Mouse (Mus musculus) stomach, postnatal 0 days (tissue): ENCODE results near the gene Bcs1l. TPM values are rescaled to one million over a fixed set of nuclear protein-coding genes. Genes with fewer than 3 reads are reported as not detected.

Experiments used
- ATAC-seq: fragments of 200-750 bp; cut with Nextera tagmentation; 2 replicates; pipeline ENCODE4 v1.8.0; 2017; ENCODE audit not compliant: low FRiP score, low TSS enrichment
- DNase-seq: peaks from one replicate; pipeline ENCODE4 v3.0.0-alpha.2; 2016; ENCODE audit warnings: low spot score
- H3K27ac ChIP-seq: fragments of 300-500 bp; sonication (generic); replicated peaks from 2 replicates; pipeline ENCODE4 v1.5.1; 2014; ENCODE audit warnings: mild to moderate bottlenecking, control low read depth
- H3K27me3 ChIP-seq: fragments of 300-500 bp; sonication (generic); 2 replicates; pipeline ENCODE4 v1.6.1; 2014; ENCODE audit warnings: low read length; ENCODE audit not compliant: control insufficient read depth, insufficient read depth
- H3K36me3 ChIP-seq: fragments of 300-500 bp; sonication (generic); 2 replicates; pipeline ENCODE4 v1.6.1; 2014; ENCODE audit warnings: low read length, mixed read lengths; ENCODE audit not compliant: control insufficient read depth, insufficient read depth
- H3K4me1 ChIP-seq: fragments of 300-500 bp; sonication (generic); replicated peaks from 2 replicates; pipeline ENCODE4 v1.6.1; 2014; ENCODE audit warnings: antibody characterized with exemption; ENCODE audit not compliant: control insufficient read depth, insufficient read depth
- H3K4me2 ChIP-seq: fragments of 300-500 bp; sonication (generic); replicated peaks from 2 replicates; pipeline ENCODE4 v1.6.1; 2014; ENCODE audit warnings: low read depth, mild to moderate bottlenecking, control low read depth, moderate library complexity
- H3K4me3 ChIP-seq: fragments of 300-500 bp; sonication (generic); 2 replicates; pipeline ENCODE4 v1.5.1; 2014; ENCODE audit warnings: low read depth, low read length, control low read depth
- H3K9ac ChIP-seq: fragments of 300-500 bp; sonication (generic); 2 replicates; pipeline ENCODE4 v1.6.1; 2014; ENCODE audit warnings: mild to moderate bottlenecking, low read length, control low read depth, mixed read lengths
- H3K9me3 ChIP-seq: fragments of 300-500 bp; sonication (generic); 2 replicates; pipeline ENCODE4 v1.6.1; 2016; ENCODE audit warnings: low read length; ENCODE audit not compliant: control insufficient read depth
- CTCF ChIP-seq: IDR thresholded peaks from 2 replicates; pipeline ENCODE4 v1.5.1; 2016; ENCODE audit warnings: antibody characterized with exemption, low read depth, mild to moderate bottlenecking, moderate library complexity
- EP300 ChIP-seq: optimal IDR thresholded peaks from 2 replicates; pipeline ENCODE3; 2016; ENCODE audit warnings: antibody characterized with exemption
- WGBS: fragments of 180-500 bp; shearing (Covaris S2); extraction: QIAGEN DNeasy Blood & Tissue Kit; methylation state at CpG from one replicate; pipeline ENCODE4 v1.1.7; 2014; 5-methylcytosine and 5-hydroxymethylcytosine counted together
- polyA plus RNA-seq: library from polyadenylated mRNA; unstranded; fragments of >200 nt; fragmentation: Nextera tagmentation; extraction: Ambion mirVana; gene quantifications from 2 replicates; pipeline ENCODE4 v1.2.1, GENCODE M21; 2015

Gene Bcs1l
- polyA plus RNA-seq = 8.6 and 9.6 TPM in 2 replicates

- peak; percentile 99 for ATAC-seq
- H3K4me1 ChIP-seq = no peaks in the 10 kb centered on the region
- TF ChIP-seq EP300 (peak; percentile 43), CTCF (peak; percentile 11; the same call in 1 of the 2 replicates)
- peak; percentile 99 for DNase-seq
- H3K9ac ChIP-seq = peak within 1 kb of the TSS; percentile 73
- no peaks in the 10 kb centered on the region for H3K9me3 ChIP-seq
- WGBS = under 1% methylated on average over 42 of the region's 48 CpGs
- H3K27ac ChIP-seq = peak within 1 kb of the TSS; percentile 82
- H3K27me3 ChIP-seq = no peaks in the 10 kb centered on the region
- peak within 1 kb of the TSS; percentile 81 for H3K4me2 ChIP-seq
- peaks cover 4% of the 10 kb centered on the region; the same call in 1 of the 2 replicates for H3K36me3 ChIP-seq
- H3K4me3 ChIP-seq = peak within 1 kb of the TSS; percentile 75
These were observed at the start of gene Bcs1l, which contains the start of gene Zfp142 for GRCm38 (mm10) chr1:74587773-74588445. Gene Bcs1l, plus strand, starts transcription at chr1:74588289. Gene Zfp142, minus strand, starts transcription at chr1:74588246.

- Histone ChIP-seq H3K4me3 (no peak overlapping the region), H3K9me3 (no peaks in the 10 kb centered on the region), H3K36me3 (no peaks in the 10 kb centered on the region), H3K27me3 (no peaks in the 10 kb centered on the region), H3K4me2 (no peak overlapping the region), H3K4me1 (no peaks in the 10 kb centered on the region), H3K27ac (no peak overlapping the region), H3K9ac (no peak overlapping the region)
- ATAC-seq (no peak), DNase-seq (no peak)
- TF ChIP-seq CTCF (no peak), EP300 (no peak)
These were observed 49.4 kb upstream of the Bcs1l start for GRCm38 (mm10) chr1:74538650-74539049.

GRCm38 (mm10) chr1:74542451-74542961 is 45.6 kb upstream of the Bcs1l start, which contains the start of gene Plcd4:
Gene Plcd4, plus strand, starts transcription at chr1:74542888.
- DNase-seq (no peak), ATAC-seq (0 out of 2 replicates have a peak, but pooled peaks have one; percentile 29)
- Histone ChIP-seq H3K4me1 (no peaks in the 10 kb centered on the region), H3K27me3 (no peaks in the 10 kb centered on the region), H3K4me2 (no peak within 1 kb of the TSS), H3K27ac (no peak within 1 kb of the TSS), H3K36me3 (no peaks in the 10 kb centered on the region), H3K9ac (0 out of 2 replicates have a peak within 1 kb of the TSS, but pooled peaks have one; percentile 13), H3K4me3 (no peak within 1 kb of the TSS), H3K9me3 (no peaks in the 10 kb centered on the region)
- TF ChIP-seq CTCF (no peak), EP300 (no peak)
- WGBS = 8% methylated on average over 6 of the region's 6 CpGs

- Histone ChIP-seq H3K9ac (no peak within 1 kb of the TSS), H3K9me3 (no peaks in the 10 kb centered on the region), H3K4me1 (no peaks in the 10 kb centered on the region), H3K27ac (no peak within 1 kb of the TSS), H3K27me3 (no peaks in the 10 kb centered on the region), H3K4me3 (no peak within 1 kb of the TSS), H3K4me2 (no peak within 1 kb of the TSS), H3K36me3 (no peaks in the 10 kb centered on the region)
- no peak for TF ChIP-seq CTCF
- no peak for TF ChIP-seq EP300
- ATAC-seq (no peak), DNase-seq (no peak)
- WGBS = 81% methylated on average over 4 of the region's 4 CpGs
These were observed 43.9 kb upstream of the Bcs1l start, which contains the start of gene Usp37 for GRCm38 (mm10) chr1:74544184-74544583. Gene Usp37, minus strand, starts transcription at chr1:74544284.

- no peak for ATAC-seq
- no peaks in the 10 kb centered on the region for H3K4me1 ChIP-seq
- H3K9ac ChIP-seq = no peak overlapping the region
- 81% methylated on average over 5 of the region's 5 CpGs for WGBS
- H3K9me3 ChIP-seq = no peaks in the 10 kb centered on the region
- no peak for DNase-seq
- TF ChIP-seq EP300 = no peak
- TF ChIP-seq CTCF = no peak
- H3K4me2 ChIP-seq = no peak overlapping the region
- no peak overlapping the region for H3K27ac ChIP-seq
- H3K4me3 ChIP-seq = no peak overlapping the region
- H3K27me3 ChIP-seq = no peaks in the 10 kb centered on the region
- no peaks in the 10 kb centered on the region for H3K36me3 ChIP-seq
These were observed 29.0 kb upstream of the Bcs1l start for GRCm38 (mm10) chr1:74559061-74559460.

- Histone ChIP-seq H3K27ac (no peak overlapping the region), H3K4me1 (no peaks in the 10 kb centered on the region), H3K9ac (no peak overlapping the region), H3K27me3 (no peaks in the 10 kb centered on the region), H3K4me2 (no peak overlapping the region), H3K9me3 (no peaks in the 10 kb centered on the region), H3K36me3 (peaks cover 40% of the 10 kb centered on the region), H3K4me3 (no peak overlapping the region)
- ATAC-seq (no peak), DNase-seq (no peak)
- TF ChIP-seq CTCF (no peak), EP300 (no peak)
- 90% methylated on average over 6 of the region's 6 CpGs for WGBS
These were observed 22.3 kb upstream of the Bcs1l start for GRCm38 (mm10) chr1:74565834-74566233.
